Mouse (Mus musculus) MEL (cell line): ENCODE data around the gene Glp2r. TPM values are rescaled to one million over a fixed set of nuclear protein-coding genes. Genes with fewer than 3 reads are reported as not detected.

Source experiments
- DNase-seq: peaks from one replicate; pipeline ENCODE4 v3.0.0; 2011; ENCODE audit warnings: low read depth, low spot score
- H3K27ac ChIP-seq: 2 replicates; pipeline ENCODE4 v1.5.1; 2012; ENCODE audit warnings: low read depth, mild to moderate bottlenecking, control low read depth, low read length, moderate library complexity; ENCODE audit not compliant: control insufficient read depth
- H3K27me3 ChIP-seq, 2 experiments: fragments of 150-350 bp in 1 of 2; sonication (generic) in 1 of 2; 2 replicates each; pipeline ENCODE4 v1.6.1; 2012; ENCODE audit warnings: low read length in 2 of 2, mild to moderate bottlenecking in 2 of 2, improper control_type of control experiment in 1 of 2, moderate library complexity in 1 of 2; ENCODE audit not compliant: insufficient read depth in 2 of 2, control insufficient read depth in 1 of 2
- H3K36me3 ChIP-seq, 2 experiments: 2 replicates each; pipeline ENCODE4 v1.6.1; 2012 to 2014; ENCODE audit warnings: low read length in 2 of 2, improper control_type of control experiment in 1 of 2, inconsistent platforms in 1 of 2, mild to moderate bottlenecking in 1 of 2; ENCODE audit not compliant: insufficient read depth in 2 of 2, control insufficient read depth in 1 of 2
- H3K4me1 ChIP-seq, 2 experiments: fragments of 150-350 bp in 1 of 2; sonication (generic) in 1 of 2; 2 replicates each; pipeline ENCODE4 v1.6.1; 2012; ENCODE audit warnings: low read length in 2 of 2, improper control_type of control experiment in 1 of 2, mild to moderate bottlenecking in 1 of 2; ENCODE audit not compliant: insufficient read depth in 2 of 2, control insufficient read depth in 1 of 2
- H3K4me3 ChIP-seq, 2 experiments: fragments of 150-350 bp in 1 of 2; sonication (generic) in 1 of 2; 2 replicates each; pipeline ENCODE4 v1.5.1; 2012; ENCODE audit warnings: low read depth in 2 of 2, low read length in 2 of 2, mild to moderate bottlenecking in 2 of 2, moderate library complexity in 2 of 2, control low read depth in 1 of 2, improper control_type of control experiment in 1 of 2; ENCODE audit not compliant: control insufficient read depth in 1 of 2, insufficient read depth in 1 of 2
- H3K79me2 ChIP-seq: 2 replicates; pipeline ENCODE4 v1.6.1; 2012; ENCODE audit warnings: mild to moderate bottlenecking, low read length, moderate library complexity; ENCODE audit not compliant: control insufficient read depth, poor library complexity, insufficient read depth
- H3K9ac ChIP-seq: 2 replicates; pipeline ENCODE4 v1.6.1; 2012; ENCODE audit warnings: low read depth, mild to moderate bottlenecking, control low read depth, low read length, moderate library complexity; ENCODE audit not compliant: control insufficient read depth, poor library complexity, severe bottlenecking
- H3K9me3 ChIP-seq: fragments of 150-350 bp; sonication (generic); replicated peaks from 2 replicates; pipeline ENCODE4 v1.6.1; 2012; ENCODE audit warnings: mild to moderate bottlenecking, low read length, improper control_type of control experiment, moderate library complexity; ENCODE audit not compliant: insufficient read depth
- CTCF ChIP-seq, 3 experiments: IDR thresholded peaks in 2 of 3; conservative IDR thresholded peaks in 1 of 3; 2 replicates each; pipeline ENCODE4 v1.5.1; 2011 to 2012; ENCODE audit warnings: low read length in 3 of 3, low read depth in 2 of 3, mild to moderate bottlenecking in 2 of 3, improper control_type of control experiment in 1 of 3, inconsistent platforms in 1 of 3, mixed read lengths in 1 of 3, moderate library complexity in 1 of 3; ENCODE audit not compliant: control insufficient read depth in 1 of 3, insufficient read depth in 1 of 3, poor library complexity in 1 of 3, severe bottlenecking in 1 of 3
- ELF1 ChIP-seq: IDR thresholded peaks from 2 replicates; pipeline ENCODE4 v1.6.1; 2014; ENCODE audit warnings: low read depth, mild to moderate bottlenecking, inconsistent platforms, low read length, improper control_type of control experiment, moderate library complexity
- ETS1 ChIP-seq: IDR thresholded peaks from 2 replicates; pipeline ENCODE4 v1.6.1; 2012; ENCODE audit warnings: low read depth, mild to moderate bottlenecking, inconsistent platforms, low read length, improper control_type of control experiment, moderate library complexity
- GABPA ChIP-seq: IDR thresholded peaks from 2 replicates; pipeline ENCODE4 v1.6.1; 2012; ENCODE audit warnings: low read depth, mild to moderate bottlenecking, inconsistent platforms, low read length, improper control_type of control experiment, moderate library complexity
- GATA1 ChIP-seq: IDR thresholded peaks from 2 replicates; pipeline ENCODE4 v1.6.1; 2011; ENCODE audit warnings: low read depth, low read length, improper control_type of control experiment
- JUND ChIP-seq: IDR thresholded peaks from 2 replicates; pipeline ENCODE4 v1.6.1; 2011; ENCODE audit warnings: low read depth, mild to moderate bottlenecking, improper control_type of control experiment, low read length
- KAT2A ChIP-seq: conservative IDR thresholded peaks from 2 replicates; pipeline ENCODE4 v1.6.1; 2012; ENCODE audit warnings: low read depth, low read length, improper control_type of control experiment, inconsistent platforms
- MAFK ChIP-seq: IDR thresholded peaks from 2 replicates; pipeline ENCODE4 v1.6.1; 2011; ENCODE audit warnings: low read depth, mild to moderate bottlenecking, low read length, improper control_type of control experiment, borderline replicate concordance
- MAX ChIP-seq: IDR thresholded peaks from 2 replicates; pipeline ENCODE4 v1.6.1; 2011; ENCODE audit warnings: low read length, improper control_type of control experiment
- MEF2A ChIP-seq: IDR thresholded peaks from 2 replicates; pipeline ENCODE4 v1.6.1; 2014; ENCODE audit warnings: low read depth, mild to moderate bottlenecking, inconsistent platforms, low read length, improper control_type of control experiment; ENCODE audit not compliant: poor library complexity, insufficient replicate concordance, severe bottlenecking; ENCODE audit errors: extremely low read depth
- MXI1 ChIP-seq: IDR thresholded peaks from 2 replicates; pipeline ENCODE4 v1.6.1; 2011; ENCODE audit warnings: mild to moderate bottlenecking, low read depth, low read length, improper control_type of control experiment
- NRF1 ChIP-seq: IDR thresholded peaks from 2 replicates; pipeline ENCODE4 v1.6.1; 2014; ENCODE audit warnings: low read depth, mild to moderate bottlenecking, inconsistent platforms, low read length, improper control_type of control experiment, moderate library complexity; ENCODE audit not compliant: poor library complexity, insufficient read depth, severe bottlenecking
- POLR2A ChIP-seq, 2 experiments: IDR thresholded peaks; 2 replicates each; pipeline ENCODE4 v1.6.1; 2011 to 2012; ENCODE audit warnings: low read length in 2 of 2, mild to moderate bottlenecking in 2 of 2, control low read depth in 1 of 2, improper control_type of control experiment in 1 of 2, low read depth in 1 of 2, moderate library complexity in 1 of 2; ENCODE audit not compliant: control insufficient read depth in 1 of 2, insufficient read depth in 1 of 2, poor library complexity in 1 of 2
- RCOR1 ChIP-seq: IDR thresholded peaks from 2 replicates; pipeline ENCODE4 v1.6.1; 2012; ENCODE audit warnings: low read depth, mild to moderate bottlenecking, inconsistent platforms, low read length, improper control_type of control experiment
- SMC3 ChIP-seq: IDR thresholded peaks from 2 replicates; pipeline ENCODE4 v1.6.1; 2011; ENCODE audit warnings: low read depth, low read length, improper control_type of control experiment
- TAL1 ChIP-seq: IDR thresholded peaks from 2 replicates; pipeline ENCODE4 v1.6.1; 2012; ENCODE audit warnings: mild to moderate bottlenecking, inconsistent platforms, low read length, moderate library complexity, mixed read lengths
- TBP ChIP-seq: IDR thresholded peaks from 2 replicates; pipeline ENCODE4 v1.8.0; 2011; ENCODE audit warnings: low read depth, low read length, improper control_type of control experiment
- USF1 ChIP-seq: IDR thresholded peaks from 2 replicates; pipeline ENCODE4 v1.6.1; 2014; ENCODE audit warnings: low read depth, mild to moderate bottlenecking, inconsistent platforms, low read length, improper control_type of control experiment, moderate library complexity
- ZC3H11A ChIP-seq: IDR thresholded peaks from 2 replicates; pipeline ENCODE4 v1.6.1; 2012; ENCODE audit warnings: low read depth, mild to moderate bottlenecking, inconsistent platforms, low read length, improper control_type of control experiment
- ZMIZ1 ChIP-seq: IDR thresholded peaks from 2 replicates; pipeline ENCODE4 v1.6.1; 2012; ENCODE audit warnings: low read depth, mild to moderate bottlenecking, inconsistent platforms, low read length, improper control_type of control experiment, moderate library complexity
- ZNF384 ChIP-seq: IDR thresholded peaks from 2 replicates; pipeline ENCODE4 v1.6.1; 2012; ENCODE audit warnings: low read depth, mild to moderate bottlenecking, inconsistent platforms, low read length, improper control_type of control experiment
- polyA plus RNA-seq, 2 experiments: library from polyadenylated mRNA; stranded (reverse) in 1 of 2; unstranded in 1 of 2; fragments of >175 nt in 1 of 2; fragments of >200 nt in 1 of 2; gene quantifications; 2 replicates each; pipeline versions ENCODE4 v1.2.1 to v1.2.4; 2012; ENCODE audit warnings: low replicate concordance in 2 of 2, low read depth in 1 of 2; ENCODE audit not compliant: insufficient read length in 2 of 2, insufficient read depth in 1 of 2, missing spikeins in 1 of 2
- total RNA-seq: library from RNA; depleted of rRNA; stranded (reverse); fragments of 300-350 nt; gene quantifications from 2 replicates; pipeline ENCODE4 v1.2.3, GENCODE M21; 2012

Gene Glp2r
- total and polyA plus RNA-seq, 3 experiments = not detected

GRCm38 (mm10) chr11:67667531-67668332, 103.2 kb downstream of the Glp2r start:
- Histone ChIP-seq H3K27me3 (no peaks in the 10 kb centered on the region), H3K9me3 (no peaks in the 10 kb centered on the region), H3K9ac (no peak overlapping the region), H3K79me2 (no peaks in the 10 kb centered on the region), H3K4me3 (no peak overlapping the region), H3K27ac (no peak overlapping the region), H3K4me1 (no peaks in the 10 kb centered on the region), H3K36me3 (no peaks in the 10 kb centered on the region)
- no peak for TF ChIP-seq USF1
- no peak for TF ChIP-seq TAL1
- no peak for TF ChIP-seq TBP
- TF ChIP-seq RCOR1 = no peak
- no peak for TF ChIP-seq SMC3
- TF ChIP-seq ZNF384 = no peak
- no peak for TF ChIP-seq MEF2A
- no peak for TF ChIP-seq MAX
- no peak for TF ChIP-seq ZMIZ1
- TF ChIP-seq ZC3H11A = no peak
- no peak for TF ChIP-seq GABPA
- no peak for TF ChIP-seq JUND
- TF ChIP-seq CTCF (IDR thresholded peaks at IDR 0.05 in 2 of 3, conservative IDR thresholded peaks at IDR 0.05 in 1 of 3; ENCODE audit: control insufficient read depth in 1 of 3, insufficient read depth in 1 of 3, low read depth in 2 of 3, low read length in 3 of 3, poor library complexity in 1 of 3, severe bottlenecking in 1 of 3) = no peak
- no peak for TF ChIP-seq ETS1
- no peak for TF ChIP-seq KAT2A
- TF ChIP-seq MXI1 = no peak
- TF ChIP-seq NRF1 = no peak
- no peak for DNase-seq

GRCm38 (mm10) chr11:67666129-67666528, 104.8 kb downstream of the Glp2r start:
- H3K4me3 ChIP-seq = no peak overlapping the region
- no peak overlapping the region for H3K27ac ChIP-seq
- no peaks in the 10 kb centered on the region for H3K79me2 ChIP-seq
- no peaks in the 10 kb centered on the region for H3K4me1 ChIP-seq
- H3K36me3 ChIP-seq = no peaks in the 10 kb centered on the region
- no peak overlapping the region for H3K9ac ChIP-seq
- TF ChIP-seq ZC3H11A (no peak), TAL1 (no peak), ETS1 (no peak), ELF1 (no peak), MAFK (no peak), POLR2A (IDR thresholded peaks at IDR 0.05; ENCODE audit: control insufficient read depth in 1 of 2, insufficient read depth in 1 of 2, low read depth in 1 of 2, low read length in 2 of 2, poor library complexity in 1 of 2) (no peak), KAT2A (no peak), GATA1 (no peak), RCOR1 (no peak), ZNF384 (no peak)
- H3K27me3 ChIP-seq = no peaks in the 10 kb centered on the region
- DNase-seq = no peak
- H3K9me3 ChIP-seq = no peaks in the 10 kb centered on the region
